Mouse (Mus musculus) NIH3T3 (cell line): ENCODE data around the gene Zfp385b.

Experiments
- DNase-seq: peaks from one replicate; pipeline ENCODE4 v3.0.0-alpha.2; 2012; ENCODE audit warnings: low read depth

Gene Zfp385b

DNA sequence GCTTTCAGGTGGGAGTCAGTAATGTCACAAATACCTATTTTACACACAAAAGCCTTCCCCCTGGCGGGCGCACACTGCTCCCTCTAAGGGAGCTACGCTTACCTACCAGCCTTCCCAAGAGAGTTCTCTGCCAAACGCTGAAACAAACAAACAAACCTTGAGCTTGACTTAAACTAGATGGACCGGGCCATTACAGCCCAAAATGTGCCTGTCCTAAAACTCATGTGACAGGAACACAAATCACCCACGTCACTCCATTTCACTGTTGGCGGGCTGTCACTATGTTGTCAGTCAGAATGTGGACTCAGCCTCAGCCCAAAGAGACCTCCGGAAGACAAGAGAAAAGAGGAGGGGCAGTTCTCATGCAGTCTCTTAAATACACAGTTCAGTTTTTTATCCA, 300.7 kb downstream of the Zfp385b start:
- DNase-seq = no peak

DNA sequence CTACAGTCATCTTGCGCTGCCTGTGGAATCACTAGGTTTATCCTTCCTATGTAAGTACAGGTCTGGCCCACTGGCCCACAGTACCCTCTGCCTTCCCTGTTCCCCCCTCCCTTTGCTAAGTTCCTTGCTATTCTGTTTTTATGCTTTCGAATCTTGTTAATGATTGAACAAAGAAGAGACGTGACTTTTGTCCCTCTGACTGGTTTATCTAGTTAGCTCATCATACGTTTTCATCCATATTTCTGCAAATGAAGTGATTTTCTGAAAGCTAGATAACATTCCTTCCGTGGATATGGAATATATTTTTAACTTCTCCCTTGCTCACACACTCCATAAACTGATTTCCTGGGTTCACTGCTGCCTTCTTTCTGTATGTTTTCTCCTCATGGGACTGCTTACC, 302.8 kb downstream of the Zfp385b start:
- no peak for DNase-seq

DNA sequence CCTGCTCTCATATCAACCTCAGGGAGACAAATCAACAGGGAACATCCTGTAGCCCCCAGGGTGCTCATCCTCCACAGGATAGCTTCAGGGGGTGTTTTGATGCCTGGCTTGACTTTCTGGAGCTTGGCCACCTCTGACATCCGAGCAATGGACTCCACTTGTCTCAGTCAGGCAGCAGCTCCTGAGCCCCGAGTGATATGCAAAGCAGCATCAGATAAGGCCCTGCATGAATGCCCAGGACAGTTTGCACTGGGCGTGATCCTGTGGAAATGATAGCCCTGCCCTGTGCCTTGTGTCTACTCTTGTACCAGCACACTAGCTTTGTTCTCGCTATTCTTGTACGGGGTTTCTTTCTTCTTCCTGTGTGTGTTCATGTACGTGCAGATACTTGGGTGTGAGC, 303.8 kb downstream of the Zfp385b start:
- no peak for DNase-seq

DNA sequence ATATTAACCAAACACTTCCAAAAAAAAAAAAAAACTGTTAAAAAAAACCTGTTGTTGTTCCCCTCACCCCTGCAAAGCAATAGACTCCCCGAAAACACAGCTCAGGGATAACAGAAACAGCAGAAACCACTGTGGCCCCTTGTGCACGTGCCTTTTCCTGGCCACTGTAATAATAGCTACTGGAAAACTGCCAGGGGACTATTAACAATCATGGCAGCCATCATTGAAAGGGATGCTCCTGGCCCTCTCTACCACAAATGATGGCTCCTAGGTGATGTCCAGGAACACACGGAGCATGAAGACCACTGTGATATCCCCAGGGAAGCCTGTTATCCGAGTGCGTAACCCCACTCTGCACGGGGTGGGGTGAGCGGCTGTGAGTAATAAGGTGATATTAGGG, 304.4 kb downstream of the Zfp385b start:
- no peak for DNase-seq

DNA sequence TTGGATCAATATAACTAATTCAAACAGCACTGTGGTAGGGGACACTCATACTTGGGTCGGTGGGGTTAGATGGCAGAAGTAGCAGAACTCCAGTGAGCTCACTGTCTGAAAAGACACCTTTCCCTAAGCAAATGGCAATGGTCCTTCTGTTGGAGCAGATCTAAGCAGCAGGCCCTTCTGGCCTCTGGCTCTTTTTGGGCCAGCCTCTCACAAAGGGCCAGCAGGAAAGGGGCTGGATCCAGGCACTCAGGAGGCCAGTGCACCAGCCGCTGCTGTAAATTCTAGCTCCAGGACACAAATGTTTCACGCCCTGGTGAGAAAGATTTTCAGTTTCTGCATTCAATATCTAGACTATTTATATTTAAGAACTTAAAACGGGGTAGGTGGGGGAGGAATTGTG, 305.0 kb downstream of the Zfp385b start:
- DNase-seq = no peak

DNA sequence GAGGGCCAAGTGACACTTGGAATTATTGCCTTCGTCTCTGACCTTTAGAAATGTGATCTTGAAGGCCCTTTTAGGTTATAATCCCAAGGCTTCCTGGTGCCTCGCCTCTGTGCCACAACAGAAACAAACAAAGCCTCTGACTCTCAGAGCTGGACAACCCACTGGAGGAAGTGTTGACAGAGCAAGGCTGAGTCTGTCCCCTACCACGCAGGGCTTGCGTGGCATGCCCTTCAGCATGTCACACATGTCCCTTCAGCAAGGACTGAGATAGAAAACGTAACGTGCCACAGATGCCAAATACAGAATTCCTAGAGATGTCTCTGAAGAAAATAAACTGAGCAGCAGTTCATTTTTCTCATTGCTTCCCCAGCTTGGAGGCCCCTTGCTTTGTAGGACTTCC, 310.7 kb downstream of the Zfp385b start:
- no peak for DNase-seq

DNA sequence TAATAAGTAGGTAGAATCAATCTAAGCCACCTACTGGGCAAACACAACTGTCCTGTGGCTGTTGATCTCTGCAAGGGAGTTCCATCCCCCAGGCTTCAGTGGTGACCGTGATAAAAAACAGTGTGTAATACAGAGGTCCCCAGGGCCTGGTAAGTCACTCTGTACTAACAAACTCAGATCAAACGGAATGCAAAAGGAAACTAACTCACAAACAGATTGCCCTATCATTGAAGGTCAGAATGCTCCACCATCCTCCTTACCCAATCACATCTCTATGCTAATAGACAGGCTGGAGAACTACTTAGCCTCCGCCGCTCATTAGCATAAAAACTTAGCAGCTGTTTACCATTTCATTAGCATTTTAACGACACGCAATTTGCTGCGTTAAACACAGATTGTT, 313.1 kb downstream of the Zfp385b start:
- no peak for DNase-seq

DNA sequence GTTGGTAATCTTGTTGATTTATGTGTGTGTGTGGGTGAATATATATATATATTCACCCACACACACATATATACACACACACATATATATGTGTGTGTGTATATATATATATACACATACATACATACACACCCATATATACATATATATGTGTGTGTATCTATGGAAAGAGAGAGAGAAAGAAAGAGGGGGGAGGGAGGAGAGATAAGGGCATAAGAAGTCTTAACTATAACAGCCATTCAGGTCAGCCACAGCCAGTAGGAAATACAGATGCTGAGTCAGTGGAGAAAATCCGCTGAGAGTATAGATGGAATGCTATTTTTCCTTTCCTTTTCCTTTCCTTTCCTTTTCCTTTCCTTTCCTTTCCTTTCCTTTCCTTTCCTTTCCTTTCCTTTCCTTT, 313.8 kb downstream of the Zfp385b start:
- no peak for DNase-seq

DNA sequence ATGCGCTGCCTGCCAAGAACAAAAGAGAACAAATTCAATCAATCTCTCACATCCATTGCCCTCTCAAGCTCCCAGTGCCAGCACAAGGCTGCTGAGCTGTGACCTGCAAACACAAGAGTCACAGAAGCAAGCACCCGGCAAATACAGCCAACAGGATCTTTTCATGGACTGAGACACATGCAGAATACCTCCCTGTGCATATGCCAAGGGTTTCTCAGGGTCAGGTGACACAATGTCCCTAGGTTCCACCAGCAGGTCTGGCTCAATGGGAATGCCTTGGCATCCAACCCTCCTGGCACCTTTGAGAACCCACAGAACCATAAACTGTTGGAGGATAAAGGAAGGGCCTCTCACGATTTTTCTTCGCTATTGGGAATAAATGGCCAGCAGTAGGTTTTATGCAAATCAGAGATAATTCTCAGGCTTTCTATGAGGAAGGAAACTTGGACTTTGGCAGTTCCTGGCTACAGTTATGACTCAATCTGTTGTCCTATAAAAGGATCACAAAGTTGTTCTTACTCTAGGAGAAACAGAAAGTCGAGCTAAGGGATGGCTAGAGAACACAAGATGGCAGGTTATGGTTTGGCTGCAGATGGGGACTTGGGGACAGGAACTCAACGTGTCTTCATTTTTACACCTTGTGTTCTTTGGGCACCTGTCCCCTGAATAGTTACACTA, 315.6 kb downstream of the Zfp385b start:
- DNase-seq = no peak

DNA sequence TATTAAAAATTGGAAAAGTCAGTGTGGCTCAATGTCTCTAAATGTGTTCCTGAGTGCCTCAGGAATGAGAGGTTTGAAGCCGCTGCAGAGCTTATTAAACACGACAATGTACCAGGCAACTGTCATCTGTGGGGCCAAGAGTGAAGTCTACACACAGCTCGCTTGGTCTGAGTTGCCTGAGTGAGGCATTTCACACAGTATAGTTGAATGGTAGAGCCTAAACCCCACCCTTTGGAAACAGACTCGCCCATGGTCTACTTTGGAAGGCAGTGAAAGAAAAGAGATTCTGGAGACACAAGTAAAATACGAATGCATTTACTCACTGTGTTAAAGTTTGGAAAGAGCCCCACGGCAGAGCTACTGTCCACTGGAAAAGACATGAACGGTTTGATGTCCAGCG, 316.2 kb downstream of the Zfp385b start:
- DNase-seq = no peak

DNA sequence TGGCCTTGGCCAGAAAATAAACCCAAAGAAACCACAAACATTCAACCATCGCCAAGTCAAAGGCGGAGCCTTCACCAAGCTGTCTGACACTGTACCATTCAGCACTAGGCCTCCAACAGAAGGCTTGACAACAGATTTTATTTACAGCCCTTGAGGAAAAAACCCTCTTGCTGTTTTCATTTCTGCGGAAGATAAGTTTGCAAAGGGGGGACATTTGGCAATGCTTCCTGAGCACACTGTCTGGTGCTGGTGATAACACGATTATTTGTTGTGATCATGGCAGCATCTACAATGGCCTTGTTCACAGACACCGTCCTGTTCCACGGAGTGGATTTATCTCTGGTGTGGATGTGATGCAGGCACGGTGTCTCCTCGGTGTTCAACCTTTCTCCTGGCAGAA, 317.0 kb downstream of the Zfp385b start:
- DNase-seq = no peak

DNA sequence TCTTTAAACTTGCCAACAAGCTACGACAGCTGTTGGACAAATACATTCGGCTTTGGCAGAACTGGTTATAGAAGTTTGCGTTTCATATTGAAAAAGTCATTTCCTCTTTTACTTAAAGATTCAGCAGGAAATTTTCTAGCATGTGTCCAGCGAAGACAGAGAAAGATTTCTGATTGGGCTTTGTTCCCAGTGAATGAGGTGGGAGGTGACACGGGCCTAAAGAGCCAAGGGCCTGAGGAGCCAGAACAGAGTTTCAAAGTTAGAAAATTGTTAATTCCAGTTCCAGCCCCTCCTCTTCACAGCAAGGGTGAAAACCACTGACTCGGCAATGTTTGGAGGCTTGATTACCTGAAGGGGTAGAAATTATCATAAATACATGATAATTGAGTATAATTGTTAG, 319.0 kb downstream of the Zfp385b start:
- no peak for DNase-seq

DNA sequence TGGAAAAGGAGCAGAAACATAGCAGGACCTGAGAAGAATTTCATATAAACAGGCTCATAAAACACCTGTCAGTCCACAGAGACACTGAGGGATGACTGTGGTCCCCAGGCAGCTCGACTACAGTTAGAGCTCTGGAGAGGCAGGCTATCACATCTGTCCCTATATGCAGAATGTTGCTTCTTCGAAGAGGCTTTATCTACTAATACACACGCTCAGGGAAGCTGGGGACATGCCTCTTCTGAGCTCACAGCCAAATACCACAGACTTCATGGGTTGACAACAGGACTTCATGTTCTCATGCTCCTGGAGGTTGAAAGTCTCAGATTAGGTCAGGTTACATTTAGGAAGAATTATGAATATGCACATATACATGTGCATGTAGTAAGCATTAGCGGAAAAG, 321.1 kb downstream of the Zfp385b start:
- DNase-seq = no peak

DNA sequence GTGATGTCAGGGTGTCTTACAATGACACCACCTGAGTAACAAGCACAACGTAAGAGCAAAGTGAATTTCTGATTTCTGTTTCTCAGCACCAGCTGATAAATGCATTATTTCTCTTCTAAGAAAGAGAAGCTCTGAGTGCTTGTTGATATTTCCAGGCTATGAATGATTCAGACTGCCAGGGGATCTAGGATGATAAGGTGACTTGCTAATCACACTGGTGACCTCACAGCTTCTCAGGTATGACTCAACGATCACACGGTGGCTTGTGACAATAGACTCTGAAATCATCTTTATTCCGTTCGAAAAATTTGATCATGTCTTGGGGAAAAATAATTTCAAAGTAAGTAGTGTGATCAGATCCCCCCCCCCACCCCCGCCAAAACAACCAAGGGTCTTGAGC, 321.5 kb downstream of the Zfp385b start:
- no peak for DNase-seq

DNA sequence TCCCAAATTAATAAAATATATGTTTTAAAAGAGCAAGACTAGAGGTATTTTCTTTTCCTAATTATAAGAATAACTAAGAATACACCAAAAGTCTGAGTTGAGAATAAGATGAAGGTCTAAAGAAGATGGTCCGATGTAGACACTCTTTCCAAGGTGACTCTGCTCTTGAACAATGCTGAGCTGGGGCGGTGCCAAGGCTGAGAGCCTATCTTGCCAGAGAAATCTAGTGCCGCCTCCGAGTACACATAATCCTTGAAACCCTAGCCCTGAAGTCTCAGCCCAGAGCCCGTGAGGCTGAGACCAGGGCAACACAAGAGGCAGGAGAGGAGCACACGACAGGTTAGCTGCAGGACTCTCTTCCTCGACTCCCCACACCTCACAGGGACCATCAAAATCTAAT, 323.4 kb downstream of the Zfp385b start:
- DNase-seq = no peak

DNA sequence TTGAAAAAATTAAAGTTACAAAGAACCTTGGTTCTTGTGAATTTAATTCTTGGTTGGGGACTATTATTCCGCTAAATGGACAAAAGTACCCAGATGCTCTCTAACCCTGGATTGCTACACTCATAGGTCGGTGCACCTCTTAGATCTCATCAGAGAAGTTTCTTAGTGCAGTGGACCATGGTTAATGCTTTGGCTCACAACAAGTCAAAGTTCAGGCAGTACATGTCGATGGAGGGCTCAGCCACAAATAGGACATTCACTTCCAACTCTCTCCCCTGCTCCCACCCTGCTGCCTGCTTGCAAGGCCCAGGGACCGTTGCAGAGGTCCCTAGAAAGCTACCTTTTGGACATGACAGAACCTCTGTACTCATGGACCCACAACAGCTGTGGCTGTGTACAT, 324.1 kb downstream of the Zfp385b start:
- no peak for DNase-seq

DNA sequence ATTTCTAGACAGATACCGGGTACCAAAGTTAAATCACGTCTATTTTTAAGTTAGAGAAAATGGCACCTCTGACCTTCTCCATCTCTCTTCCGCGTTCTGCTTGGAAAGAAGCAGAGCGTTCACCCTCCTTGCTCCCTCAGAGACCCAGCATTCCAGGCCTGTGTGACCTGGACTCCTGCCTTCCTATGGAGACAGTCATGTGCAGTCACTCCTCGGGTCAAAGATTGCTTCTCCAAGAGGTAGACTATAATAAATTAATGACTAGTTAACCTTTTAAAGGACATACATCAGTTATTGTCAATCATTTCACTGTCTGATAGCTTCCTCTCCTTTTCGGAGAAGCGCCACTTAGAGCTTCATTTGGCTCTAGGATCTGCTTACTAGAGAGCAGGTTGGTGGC, 325.7 kb downstream of the Zfp385b start:
- DNase-seq = no peak

DNA sequence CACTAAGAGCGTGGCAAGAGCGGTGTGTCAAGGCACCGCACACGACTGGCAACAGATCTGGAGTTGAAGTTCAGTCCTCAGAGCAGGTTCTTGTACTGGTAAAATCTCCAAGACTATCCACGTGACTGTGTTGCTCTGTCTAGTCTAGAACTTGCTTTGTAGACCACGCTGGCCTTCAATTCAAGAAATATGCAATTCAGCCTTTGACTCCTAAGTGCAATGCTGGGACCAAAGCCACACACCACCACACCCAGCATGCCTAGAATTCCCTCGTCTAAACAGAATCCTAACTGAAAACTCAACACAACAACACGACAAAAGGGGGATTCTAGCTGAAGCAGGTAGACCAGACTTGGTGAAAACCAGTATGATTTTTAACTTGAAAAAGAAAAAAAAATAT, 332.3 kb downstream of the Zfp385b start:
- no peak for DNase-seq

DNA sequence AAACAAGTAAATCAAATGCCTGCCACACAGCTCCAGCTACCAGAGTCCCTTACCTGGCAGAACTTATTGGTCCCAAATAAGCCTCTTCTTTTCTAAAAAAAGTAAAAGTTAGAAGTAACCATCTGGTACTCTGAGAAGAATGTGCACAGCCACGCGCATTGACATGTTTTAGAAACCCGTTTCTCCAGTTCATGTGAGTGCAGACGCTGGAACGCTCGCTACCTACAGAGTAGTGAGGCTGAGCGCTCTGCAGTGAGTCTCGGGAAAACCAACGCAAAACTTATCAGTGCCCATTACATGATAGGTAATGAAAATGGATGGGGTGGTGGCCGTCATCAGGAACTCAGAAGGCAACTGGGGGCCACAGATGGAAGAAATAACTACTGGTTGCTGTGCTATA, 338.2 kb downstream of the Zfp385b start:
- no peak for DNase-seq

DNA sequence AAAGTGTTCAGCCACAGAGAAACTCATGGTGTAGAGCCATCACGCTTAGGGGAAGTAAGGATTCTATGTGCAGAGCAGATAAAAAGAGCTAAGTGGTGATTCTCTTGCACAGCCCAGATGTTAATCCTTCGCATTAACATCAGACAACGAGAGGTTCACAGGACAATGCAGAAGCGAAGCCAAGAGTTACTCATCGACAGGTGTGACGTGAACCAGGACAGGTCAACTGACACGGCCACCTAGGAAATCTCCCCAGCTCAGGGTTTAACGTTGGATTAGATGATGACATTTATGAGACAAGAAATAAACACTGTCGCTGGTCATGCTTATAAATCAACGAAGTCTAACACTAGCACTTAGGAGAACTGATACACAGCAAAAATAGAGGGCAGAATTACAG, 341.9 kb downstream of the Zfp385b start:
- DNase-seq = no peak

DNA sequence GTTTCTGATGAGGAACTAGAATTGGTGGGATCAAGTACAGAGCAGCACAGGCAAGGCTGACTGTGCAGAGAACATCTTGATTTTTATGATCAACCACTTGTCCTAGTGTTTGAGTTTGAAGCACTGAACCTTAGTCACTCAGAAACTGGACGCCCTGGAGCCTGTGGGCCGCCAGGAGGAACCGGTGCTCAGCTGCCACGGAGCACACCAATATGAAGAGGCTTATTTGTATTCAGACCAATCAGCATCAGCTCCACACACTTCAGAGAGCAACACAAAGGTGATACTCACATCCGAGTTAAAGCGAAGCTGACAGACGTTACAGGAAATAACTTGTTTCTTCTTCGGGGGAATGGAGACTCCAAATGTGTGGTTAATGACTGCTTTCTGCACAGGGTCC, 343.0 kb downstream of the Zfp385b start:
- no peak for DNase-seq

DNA sequence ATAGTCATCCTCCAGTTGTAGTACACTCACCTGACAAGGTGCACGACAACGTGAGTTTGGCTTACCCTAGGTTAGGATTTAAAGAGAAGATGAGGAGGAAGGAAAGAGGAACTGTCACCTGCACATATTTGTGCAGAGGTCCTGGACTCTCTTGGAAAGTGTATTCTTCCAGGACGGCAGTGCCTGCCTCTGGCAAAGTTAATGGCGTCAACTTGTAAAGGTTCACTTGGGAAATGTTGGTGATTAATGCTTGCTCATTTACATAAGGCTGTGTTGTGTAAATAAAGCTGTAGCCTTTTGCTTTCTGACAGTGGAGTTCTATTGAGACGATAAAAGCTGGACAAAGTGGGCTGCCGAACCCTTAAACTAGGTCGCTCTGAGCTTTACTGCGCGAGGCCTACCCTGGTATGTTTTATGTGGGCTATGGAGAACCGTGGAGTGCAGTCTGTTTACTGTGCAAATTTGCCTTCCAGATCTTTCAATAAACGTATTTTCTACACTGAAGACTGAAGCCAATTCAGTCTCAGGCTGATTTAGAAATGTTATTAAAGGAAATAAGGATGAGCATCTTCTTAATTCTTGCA, 347.1 kb downstream of the Zfp385b start:
- DNase-seq = no peak

DNA sequence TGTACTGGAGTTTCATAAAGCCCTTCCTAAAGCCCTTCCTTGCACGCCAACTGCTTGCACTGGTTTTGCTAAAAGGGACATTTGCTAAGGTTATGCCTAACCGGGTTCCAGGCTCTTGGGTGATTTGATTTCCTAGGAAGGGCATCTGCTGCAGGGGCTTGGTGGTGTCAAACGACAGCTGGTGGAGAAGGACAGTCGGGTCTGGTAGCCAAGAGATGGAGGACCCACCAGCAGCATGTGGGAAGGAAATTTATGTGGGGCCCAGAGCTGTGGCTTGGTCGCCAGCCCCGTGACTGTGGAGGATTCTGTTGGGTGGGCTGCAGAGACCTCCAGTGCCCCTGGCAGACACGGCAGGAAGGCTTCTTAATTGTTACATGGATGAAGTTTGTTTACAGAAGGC, 348.7 kb downstream of the Zfp385b start:
- DNase-seq = no peak

DNA sequence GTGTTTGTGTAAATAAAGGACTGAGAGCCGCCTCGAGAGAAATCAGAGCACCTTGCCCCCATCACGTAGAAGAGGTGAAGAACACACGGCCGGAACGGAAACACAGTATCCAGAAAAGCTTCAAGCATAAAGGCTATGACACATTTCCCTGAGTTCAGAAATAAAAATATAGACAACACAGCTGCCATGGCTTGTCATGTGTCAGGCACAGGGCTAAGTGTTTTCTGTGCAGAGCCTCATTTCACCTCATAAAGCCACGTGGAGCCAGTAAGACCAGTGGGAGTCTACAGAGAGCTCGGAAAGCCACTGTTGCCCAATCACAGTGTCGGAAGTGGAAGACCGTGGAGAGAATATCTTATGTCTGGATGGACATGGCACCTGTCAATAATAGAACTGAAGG, 358.0 kb downstream of the Zfp385b start:
- no peak for DNase-seq

DNA sequence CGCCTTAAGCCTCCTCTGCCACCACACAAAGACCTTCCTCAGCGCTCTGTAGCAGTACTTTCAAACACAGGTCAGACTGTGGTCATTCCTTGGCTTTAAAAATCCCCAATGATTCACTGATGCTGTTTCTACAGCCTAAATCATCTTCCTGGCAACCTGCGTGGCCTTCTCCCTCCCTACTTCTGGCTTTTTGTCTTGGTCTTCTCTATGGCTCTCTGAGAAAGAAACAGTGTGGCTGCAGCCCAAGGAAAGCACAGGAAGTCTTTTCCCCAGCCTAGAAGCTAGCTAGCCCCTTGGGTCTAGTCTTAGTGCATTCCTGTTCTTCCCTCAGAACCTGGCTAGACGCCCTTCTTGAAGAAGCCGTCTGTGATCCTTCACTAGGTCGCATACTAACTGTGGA, 359.4 kb downstream of the Zfp385b start:
- DNase-seq = no peak
